Mouse (Mus musculus) monocyte, adult 5-6 weeks (primary cell): ENCODE data around the gene Adprh. TPM values are rescaled to one million over a fixed set of nuclear protein-coding genes. Genes with fewer than 3 reads are reported as not detected.

ENCODE experiments used
- ATAC-seq: fragments of 153-309, 156-312 bp; replicated peaks from 2 replicates; pipeline ENCODE4 v1.8.0; 2017; ENCODE audit warnings: mild to moderate bottlenecking; ENCODE audit not compliant: low TSS enrichment, insufficient number of reproducible peaks, severe bottlenecking, poor library complexity, low FRiP score
- total RNA-seq: library from RNA; stranded (forward); fragments of 200-1000, 200-491, 200-594 nt; gene quantifications from 3 replicates; pipeline ENCODE4 v1.2.3, GENCODE M21; 2017

The Adprh gene
- total RNA-seq, 1 experiment from 2014 or later, result 16.7 TPM

DNA sequence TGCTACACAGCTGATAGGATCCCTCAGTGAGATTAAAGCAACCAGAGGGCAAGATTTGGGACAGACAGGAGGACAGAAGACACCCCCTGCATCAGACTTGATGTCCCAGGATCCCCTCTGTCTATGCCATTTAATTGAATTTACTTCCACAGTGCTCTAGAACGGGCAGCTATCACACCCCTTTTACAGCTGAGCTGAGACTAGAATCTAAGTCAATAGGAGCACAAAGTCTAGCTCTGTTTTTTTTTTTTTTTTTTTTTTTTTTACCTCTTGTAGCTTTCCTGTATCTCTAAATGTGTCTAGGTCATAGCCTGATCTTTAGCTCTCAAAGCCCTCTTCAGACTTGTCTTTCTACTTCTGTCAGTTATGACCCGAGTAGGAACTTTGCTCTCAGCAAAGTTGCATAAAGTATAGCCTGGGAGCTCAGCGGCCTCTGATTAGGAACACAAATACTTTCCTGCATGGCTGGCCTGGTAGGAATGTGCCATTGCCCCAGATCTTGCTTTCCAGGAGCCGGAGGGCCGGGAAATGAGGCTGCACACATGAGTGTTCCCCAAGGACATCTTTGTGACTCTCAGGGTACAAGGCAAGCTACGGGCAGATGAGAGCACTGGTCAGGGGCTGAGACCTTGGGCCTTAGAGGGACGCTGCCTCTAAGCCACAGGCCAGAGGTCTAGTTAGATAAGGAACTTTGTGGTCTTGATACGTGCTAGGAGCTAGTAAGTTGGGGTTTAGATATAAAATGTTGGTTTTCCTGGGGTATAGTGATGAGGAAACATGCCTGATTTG lies 15.6 kb upstream of the Adprh start:
- ATAC-seq, result no peak

DNA sequence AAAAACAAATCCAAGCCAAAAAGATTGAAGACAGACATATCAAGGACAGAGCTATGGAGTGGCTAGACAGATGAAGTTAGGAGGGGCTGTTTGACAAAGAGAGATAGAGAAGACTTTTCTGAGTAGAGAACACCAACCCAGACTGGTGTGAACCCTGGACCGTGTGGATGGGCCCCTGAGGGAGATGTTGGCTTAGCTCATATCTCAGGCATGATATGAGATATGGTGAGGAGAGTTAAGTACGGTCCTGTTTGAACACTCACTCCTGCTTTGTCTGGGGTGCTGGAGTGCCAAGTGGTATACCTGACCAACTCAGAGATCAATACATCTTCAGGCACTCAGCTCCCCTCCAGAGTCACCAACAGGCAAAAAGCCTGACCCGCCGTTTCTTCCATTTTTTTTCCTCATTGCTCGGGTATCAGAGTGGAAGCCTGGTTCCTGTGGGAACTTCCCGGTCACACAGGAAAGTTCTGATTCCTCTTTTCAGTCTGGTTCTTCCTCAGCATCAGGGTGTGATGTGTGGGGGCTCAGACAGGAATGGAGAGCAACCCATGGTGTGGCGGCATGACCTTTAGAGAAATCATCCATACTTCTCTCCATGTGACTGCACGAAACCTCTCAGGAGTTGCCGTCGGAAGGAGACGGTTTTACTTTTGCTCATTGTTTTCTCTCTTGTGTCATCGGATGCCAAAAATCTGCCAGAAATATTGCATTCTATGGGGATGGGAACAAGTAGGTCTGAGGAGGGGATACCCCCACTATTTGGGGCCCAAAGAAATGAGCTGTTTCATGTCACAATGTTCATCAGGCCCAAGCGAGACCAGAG lies 14.8 kb upstream of the Adprh start:
- ATAC-seq, result no peak

DNA sequence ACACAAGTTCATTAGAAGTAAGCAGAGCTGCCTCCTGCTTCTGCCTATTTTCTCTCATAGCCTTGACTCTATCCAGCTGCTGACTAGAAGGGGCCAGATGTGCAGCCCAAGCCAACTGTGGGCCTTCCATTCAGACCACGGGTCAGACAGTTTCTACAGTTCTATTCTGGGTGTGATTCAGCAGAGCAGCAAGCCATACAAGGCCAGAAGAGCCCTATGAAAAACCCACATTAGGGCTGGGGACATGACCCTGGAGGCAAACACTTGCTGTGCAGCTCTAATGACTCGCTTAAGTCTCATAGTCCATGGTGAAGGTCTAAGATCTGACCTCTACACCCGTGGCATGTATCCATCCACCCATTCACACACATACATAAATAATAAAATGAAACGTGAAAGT lies 13.6 kb upstream of the Adprh start:
- ATAC-seq, result no peak

DNA sequence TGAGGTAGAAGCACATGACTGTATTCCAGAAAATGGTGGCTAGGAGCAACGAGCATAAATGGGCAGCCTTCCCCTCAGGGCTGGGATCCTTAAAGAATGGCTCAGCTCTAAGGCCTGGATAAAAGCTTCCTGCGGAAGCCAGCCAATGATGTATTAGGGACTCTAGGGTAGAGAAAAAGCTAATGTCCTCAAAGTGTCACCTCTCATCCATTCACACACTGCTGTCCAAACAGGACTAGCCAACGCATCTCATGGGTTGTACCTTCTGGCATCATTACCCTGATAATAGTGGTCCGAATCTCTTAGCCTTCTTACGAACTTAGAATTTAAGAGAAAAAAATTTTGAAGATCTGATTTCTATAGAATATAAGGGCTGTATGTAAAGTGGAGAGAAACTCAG lies 10.8 kb upstream of the Adprh start:
- ATAC-seq, result no peak

DNA sequence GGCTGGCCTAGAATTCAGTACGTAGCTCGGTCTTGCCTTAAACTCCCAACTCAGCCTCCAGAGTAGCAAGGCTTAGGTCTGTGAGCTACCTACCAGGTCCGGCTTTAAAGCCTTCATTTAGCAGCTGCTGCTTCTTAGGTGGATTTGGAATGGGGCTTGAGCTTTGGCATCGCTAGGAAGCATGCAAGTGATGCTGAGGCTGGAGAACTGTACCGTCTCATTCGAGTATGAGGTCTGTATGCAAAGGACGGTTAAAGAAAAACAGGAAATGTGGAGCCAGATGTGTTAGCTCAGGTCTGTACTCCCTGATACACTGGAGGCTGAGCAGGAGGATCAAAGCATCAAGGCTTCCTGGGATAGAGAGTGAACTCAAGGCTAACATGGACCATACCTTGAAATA lies 9.7 kb upstream of the Adprh start:
- no peak for ATAC-seq

DNA sequence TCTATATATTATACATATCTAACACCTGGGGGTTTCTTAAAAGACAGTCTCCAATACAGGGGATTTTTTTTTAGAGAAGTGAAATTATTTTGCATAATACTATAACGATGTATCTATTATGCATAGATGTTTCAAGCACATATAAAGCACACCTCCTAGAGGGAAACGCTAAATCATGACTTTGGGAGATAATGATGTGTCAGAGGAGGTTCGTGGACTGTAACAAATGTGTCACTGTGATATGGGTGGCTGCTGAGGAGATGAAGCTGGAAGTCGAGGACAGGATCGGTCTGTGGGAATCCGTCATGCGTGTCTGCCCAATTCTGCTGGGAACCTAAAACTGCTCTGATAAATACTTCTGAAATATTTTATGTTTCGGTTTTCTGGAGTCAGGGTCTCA lies 9.2 kb upstream of the Adprh start:
- no peak for ATAC-seq

DNA sequence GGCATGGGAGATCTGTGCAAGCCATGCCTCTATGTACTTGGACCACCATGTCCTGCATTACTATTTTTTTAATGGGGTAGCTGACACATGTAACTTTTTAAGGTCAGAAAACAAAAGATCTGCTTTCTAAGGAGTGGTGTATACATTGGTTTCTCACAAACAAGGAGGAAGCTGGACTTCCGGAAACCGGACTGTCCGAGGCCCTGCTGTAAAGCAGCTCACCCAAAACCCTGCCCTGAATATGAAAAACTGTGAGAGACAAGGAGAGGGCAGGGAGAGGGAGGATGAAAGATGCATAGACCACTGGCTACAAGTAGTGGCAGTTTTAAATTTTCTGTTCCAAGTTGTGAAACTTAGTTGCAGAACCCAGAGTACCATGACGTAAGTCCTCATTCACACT lies 7.5 kb upstream of the Adprh start:
- no peak for ATAC-seq

DNA sequence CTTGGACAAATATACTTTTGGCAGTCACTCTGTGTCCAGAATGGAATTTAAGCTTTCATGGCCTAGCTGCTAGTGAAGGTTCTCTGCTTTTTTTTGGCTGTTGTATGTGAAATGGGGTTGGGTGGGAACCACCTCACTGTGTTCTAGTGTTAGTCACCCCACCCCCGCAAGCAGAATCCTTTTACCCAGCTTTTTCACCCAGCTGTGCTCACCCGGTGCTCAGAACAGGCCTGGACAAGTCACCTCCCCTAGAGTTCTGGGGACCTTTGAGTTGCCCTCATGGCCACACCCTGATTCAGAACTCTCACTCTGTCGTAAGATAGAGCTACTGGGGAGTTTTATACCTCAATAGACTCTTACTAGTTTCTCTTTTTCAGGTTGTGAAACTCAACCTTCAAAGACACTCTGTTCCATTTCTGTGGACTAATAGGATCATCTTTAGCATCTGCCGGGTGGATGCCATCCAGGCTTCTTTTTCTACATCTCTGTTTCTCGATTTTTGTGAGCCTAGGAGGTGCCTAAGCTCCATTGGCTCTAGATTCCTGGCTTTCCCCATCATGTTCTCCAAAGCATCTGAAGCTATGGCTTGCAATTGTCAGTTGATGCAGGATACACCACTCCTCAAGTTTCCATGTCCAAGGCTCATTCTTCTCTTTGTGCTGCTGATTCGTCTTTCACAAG lies 6.2 kb upstream of the Adprh start:
- peak; percentile 65 for ATAC-seq

DNA sequence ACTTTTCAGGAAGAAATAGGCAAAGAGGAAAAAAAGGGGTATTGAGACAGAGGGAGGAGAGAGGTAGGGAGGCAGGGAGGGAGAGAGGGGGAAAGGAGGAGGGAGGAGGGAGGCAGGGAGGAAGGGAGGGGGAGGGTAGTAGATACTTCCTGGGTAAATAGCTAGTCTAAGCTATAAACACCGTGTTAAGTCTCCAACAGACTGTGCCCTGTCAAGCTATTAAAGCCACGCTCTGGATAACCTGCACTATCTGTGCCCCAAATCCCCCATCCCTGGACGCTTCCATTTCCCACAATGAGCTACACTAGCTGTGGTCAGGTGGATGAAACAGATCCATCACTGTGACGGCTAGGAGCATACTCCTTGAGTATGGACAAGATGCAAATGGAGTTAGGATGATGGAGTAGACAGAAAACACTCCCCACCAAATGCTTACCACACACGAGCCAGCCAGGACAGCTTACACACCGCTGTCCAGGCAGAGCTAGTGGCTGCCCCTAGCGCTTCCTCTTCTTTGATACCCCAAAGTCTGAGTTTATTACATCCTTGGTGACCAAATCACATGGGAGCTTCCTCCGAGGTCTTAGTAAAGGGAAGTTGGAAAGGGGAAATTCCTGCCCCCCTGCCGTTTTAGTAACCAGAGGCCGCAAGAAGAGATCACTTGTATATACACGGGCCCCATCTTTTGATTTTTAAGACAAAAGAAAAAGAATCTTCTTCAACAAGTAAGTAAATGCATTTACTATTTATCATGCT lies 4.5 kb upstream of the Adprh start:
- ATAC-seq, result peak; percentile 83

DNA sequence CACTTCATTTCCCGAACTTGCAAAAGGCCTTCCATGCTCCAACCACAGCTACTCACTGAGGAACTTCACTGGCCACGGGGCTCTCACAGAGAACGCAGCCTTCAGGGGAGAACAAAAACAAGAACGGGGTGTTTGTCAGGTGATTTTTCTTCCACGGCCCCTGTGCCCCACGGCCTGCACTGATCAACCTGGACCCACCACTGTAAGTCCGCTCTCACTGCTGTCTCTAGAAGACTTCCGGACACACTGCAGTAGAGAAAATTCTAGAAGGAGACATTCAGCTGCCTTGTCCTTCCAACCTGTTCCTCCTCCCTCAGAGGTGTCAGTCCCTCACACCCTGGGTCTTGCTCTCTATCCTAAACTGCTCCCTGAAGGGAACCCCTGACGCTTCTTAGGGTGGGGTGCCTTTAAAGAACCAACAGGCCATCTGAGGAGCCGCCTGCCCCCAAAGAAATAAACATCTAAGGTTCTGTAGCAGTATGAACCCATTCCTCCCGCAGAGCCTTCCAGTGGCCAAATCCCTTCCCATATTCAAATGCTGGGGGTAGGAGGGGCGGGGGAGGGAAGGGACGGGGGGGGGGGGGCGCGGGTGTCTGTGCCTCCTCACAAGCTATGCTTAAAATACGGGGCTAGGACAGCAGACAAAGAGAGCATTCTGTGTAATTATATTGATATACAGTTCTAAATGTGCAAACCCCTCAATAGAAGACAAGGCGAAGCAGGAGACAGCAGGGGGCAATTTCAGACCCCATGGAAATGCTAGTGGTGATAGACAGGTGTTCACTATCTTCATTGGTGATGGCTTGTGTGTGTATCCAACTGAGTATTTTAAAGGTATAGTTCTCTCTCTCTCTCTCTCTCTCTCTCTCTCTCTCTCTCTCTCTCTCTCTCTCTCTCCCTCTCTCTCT lies 3.3 kb upstream of the Adprh start, which contains the start of gene Cd80:
TSS of gene Cd80 (plus strand) at position 51 of the 908 bp plus-strand sequence.
- ATAC-seq, result no peak

DNA sequence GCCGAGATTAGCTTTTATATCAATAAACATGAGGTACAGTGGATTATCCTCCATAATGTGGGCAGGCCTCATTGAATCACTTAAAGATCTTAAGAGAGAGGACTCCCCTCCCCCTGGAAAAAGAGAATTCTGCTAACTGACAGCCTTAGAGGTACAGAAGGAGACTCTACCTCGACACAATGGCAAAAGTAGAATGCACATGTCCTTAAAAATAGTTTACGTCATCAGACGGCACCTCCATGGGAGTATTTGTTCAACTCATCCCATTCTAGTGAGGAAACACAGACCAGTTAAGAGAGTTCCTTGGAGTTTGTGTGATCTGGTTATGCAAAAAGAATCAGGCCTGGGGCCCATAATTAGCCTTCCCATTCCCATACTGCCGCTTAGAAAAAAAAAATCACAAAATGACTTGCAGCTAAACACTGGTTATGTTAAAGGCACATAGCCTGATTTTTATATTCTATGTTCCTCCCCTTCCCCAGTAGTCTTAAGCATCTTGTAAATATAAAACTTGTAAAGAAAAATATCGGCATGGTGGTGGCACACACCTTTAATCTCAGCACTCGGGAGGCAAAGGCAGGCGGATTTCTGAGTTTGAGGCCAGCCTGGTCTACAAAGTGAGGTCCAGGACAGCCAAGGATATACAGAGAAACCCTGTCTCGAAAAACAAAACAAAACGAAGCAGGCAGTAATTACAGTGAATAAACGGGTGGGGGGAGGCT lies 2.2 kb upstream of the Adprh start:
- no peak for ATAC-seq

DNA sequence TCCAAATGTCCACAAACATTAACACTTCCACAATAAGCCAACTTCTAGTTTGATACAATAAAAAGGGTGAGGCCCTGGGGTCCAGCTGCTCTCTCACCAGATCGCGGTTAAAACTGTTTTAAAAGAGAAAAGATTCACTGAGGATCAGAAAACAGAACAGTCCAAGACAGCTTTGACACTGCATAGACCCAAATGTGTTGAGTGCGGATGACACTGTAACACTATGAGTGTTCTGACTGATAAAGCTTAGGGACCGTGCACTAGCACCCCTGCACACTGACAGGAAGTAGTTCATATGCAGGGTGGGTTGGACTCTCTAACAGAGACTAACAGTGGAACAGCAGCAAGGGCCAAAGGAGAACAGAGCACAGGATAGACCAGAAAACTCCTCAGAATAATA lies 1.4 kb upstream of the Adprh start:
- no peak for ATAC-seq

DNA sequence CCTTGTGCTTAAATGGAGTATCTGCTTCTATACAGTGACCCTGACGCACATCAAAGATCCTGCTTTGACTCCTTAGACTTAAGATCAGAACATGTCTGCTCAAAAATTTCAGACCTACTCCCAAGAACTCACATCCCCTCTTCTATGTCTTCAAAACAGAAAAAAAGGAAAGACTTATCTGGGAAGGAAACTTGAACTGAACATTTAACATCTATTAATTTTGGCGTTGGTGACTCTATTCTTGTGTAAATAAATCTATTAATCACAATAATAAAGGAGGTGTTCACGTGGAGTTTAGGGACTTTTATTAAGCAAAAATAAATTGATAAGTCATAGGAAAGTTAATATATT lies 675 bp upstream of the Adprh start:
- no peak for ATAC-seq

DNA sequence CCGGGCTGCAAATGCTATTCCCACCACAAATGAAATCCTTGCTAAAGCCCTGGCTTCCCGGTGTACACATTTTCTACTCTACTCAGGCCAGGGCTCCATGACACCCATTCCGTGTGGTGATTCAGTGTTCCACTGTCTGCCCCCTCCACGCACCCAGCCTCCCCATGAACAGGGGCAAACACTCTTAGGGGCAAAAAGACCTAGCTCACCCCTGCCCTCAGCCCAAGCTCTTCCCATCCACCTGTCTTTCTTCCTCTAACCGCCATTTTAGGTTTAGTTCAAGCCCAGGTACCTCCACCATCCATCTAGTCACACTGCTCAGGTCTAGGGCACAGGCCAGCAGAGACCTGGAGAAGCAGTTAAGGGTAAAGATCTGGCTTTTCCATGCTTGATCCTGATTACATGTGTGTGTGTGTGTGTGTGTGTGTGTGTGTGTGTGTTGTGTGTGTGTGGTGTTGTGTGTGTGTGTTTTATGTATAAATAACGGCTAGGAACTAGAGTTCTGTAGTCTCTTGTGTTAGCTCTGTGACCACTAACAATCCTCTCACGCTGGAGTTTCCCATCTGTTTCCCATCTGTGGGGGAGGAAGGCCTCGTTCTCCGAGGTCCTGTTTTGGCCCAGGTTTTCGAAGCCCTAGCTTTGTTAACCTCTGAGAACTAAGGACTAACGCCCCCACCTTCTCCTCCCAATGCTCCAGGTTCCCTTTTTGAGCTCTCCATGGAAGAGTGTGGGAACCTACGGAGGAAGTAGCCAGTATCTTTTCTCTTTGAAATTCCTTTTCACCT lies 890 bp downstream of the Adprh start:
- ATAC-seq, result no peak

DNA sequence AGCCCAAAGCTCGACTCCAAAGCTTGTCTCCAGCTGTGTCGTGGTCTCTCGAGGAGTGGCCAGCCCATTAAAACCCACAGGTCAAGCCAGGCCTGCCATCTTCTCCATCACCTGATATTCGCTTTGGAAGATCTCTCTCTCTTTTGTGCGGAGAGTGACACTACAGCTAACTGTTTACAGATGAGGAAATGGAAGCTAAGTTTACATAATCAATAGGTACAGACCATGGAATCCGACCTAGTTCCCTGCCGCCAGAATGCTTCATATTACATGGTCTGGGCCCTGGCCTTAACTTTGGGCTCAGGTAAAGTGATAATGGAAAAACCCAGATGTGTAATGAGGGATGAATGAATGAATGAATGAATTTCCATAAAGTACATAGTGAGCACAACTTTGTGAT lies 1.8 kb downstream of the Adprh start:
- ATAC-seq, result no peak

DNA sequence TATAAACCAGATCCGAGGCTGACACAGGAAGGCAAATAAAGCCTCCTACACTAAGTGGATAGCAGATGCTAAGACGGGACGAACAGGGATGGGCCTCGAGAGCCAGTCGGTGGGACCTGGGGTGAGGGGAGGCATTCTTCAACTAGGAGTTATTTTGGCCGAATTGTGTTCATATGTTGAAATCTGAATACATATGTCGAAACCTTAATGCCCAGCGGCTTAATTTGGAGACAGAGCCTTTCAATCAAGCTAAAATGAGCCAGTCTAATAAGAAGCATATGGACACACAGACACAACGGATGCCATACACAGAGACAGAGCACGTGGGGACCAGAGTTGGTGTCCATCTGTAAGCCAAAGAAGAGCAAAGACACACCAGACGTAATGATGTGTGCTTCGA lies 4.0 kb downstream of the Adprh start:
- ATAC-seq, result no peak

DNA sequence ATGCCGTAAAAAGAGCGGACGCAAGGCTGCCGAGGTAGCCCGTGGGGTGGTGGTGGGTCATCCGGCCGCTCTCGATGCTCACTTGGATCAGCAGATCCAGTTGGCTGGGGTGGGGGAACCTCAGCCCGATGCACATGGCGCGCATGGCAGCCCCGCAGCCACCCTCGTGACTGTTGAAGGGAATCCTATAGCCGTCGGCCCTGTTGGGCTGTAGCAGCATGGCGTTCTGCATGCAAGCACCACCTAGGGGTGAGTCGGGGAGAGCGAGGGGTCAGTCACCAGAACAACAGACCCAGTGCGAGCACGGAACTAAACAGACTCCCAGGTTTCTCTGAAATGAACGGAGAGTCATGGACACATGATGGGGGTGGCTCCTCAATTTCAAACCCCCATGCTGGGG lies 5.1 kb downstream of the Adprh start:
- ATAC-seq, result no peak
